Mouse (Mus musculus) layer of hippocampus, postnatal 10 days (tissue): ENCODE results near the gene Tgm3. TPM values are rescaled to one million over a fixed set of nuclear protein-coding genes. Genes with fewer than 3 reads are reported as not detected.

ENCODE experiments used
- DNase-seq, 2 experiments: peaks; one replicate each; pipeline ENCODE4 v3.0.0; 2021; ENCODE audit warnings: low spot score in 2 of 2
- microRNA-seq, 2 experiments: library from miRNA; unstranded; fragments of <30 nt; microRNA quantifications; one replicate each; pipeline ENCODE4 v1.2.0; 2021
- total RNA-seq, 2 experiments: library from RNA; stranded (reverse); gene quantifications; 2 replicates each; pipeline ENCODE4 v1.2.3; 2021

The Tgm3 gene
- total RNA-seq, 2 experiments from 2014 or later: 1.1 to 1.3 TPM

GRCm38 (mm10) chr2:130068228-130068627 is 56.1 kb downstream of the Tgm3 start:
- peak; percentile 52 to 60 for DNase-seq

DNA sequence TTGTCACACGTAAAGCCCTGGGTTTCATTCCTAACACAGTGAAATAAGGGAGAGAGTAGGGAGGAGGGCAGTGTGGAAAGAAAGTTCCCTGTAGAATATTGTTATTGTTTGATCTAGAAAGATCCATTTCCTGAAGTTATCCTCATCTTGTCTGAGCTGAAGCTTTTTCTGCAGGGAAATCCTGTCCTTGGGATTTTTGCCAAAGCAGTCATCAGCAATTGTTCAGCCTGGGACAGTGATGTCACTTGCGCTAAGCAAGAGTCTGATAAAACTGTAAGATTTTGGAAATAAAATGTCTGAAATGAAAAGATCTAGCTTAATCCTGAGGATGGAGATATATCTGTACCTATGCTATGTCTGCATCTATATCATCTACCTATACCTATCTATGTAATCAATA is 58.2 kb downstream of the Tgm3 start:
- no peak for DNase-seq

Small RNAs within 50 kb of the gene (microRNA-seq; reads per million reads assigned to microRNA genes)
- gene Mir6339: 0 reads per million in 2 experiments

Other genes with a start within 250 kb of the Tgm3 start
- 10 to 100 TPM; 21.5 to 24.4 TPM for gene Stk35, start 211.8 kb upstream of the Tgm3 start, total RNA-seq
- under 1 TPM; 0.36 to 0.59 TPM for gene Tgm6, start 100.1 kb downstream of the Tgm3 start, total RNA-seq
- gene Snrpb, start 167.1 kb downstream of the Tgm3 start, total RNA-seq: 100 to 1,000 TPM; 103 to 106 TPM
- not detected for gene Tmc2, start 182.8 kb downstream of the Tgm3 start, total RNA-seq